Mouse (Mus musculus): ENCODE results near the gene Smad9. TPM values are rescaled to one million over a fixed set of nuclear protein-coding genes. Genes with fewer than 3 reads are reported as not detected.
A peak's percentile ranks its signal among the peaks of the same experiment; 100 is the strongest.

The Smad9 gene
- 0.06 TPM in 1 of 2 replicates, not detected in the other for polyA plus RNA-seq (2015; fragmentation: Nextera tagmentation; extraction: Ambion mirVana)

GRCm38 (mm10) chr3:54755145-54756041 is at the start of gene Smad9:
Gene Smad9 (plus strand): TSS chr3:54755582.
- 2% methylated on average over 65 of the region's 66 CpGs for WGBS (ENCODE audit: insufficient replicate concordance)
- H3K36me3 ChIP-seq (replicated peaks) = peaks cover 10% of the 10 kb centered on the region; the same call in 1 of the 2 replicates
- peak; percentile 28 for ATAC-seq (ENCODE audit: insufficient read depth)
- peak within 1 kb of the TSS; percentile 72 for H3K4me2 ChIP-seq
- no peak within 1 kb of the TSS for H3K9ac ChIP-seq
- H3K27ac ChIP-seq (replicated peaks) = no peak within 1 kb of the TSS
- H3K27me3 ChIP-seq = peaks cover 35% of the 10 kb centered on the region
- H3K4me1 ChIP-seq (replicated peaks) = peaks cover 1% of the 10 kb centered on the region; the same call in 1 of the 2 replicates
- H3K9me3 ChIP-seq (replicated peaks) = no peaks in the 10 kb centered on the region
- H3K4me3 ChIP-seq (replicated peaks) = peak within 1 kb of the TSS; percentile 50

- peaks cover 82% of the 10 kb centered on the region for H3K36me3 ChIP-seq (replicated peaks)
These were observed 46.4 kb upstream of the Smad9 start for GRCm38 (mm10) chr3:54708972-54709371.

DNA sequence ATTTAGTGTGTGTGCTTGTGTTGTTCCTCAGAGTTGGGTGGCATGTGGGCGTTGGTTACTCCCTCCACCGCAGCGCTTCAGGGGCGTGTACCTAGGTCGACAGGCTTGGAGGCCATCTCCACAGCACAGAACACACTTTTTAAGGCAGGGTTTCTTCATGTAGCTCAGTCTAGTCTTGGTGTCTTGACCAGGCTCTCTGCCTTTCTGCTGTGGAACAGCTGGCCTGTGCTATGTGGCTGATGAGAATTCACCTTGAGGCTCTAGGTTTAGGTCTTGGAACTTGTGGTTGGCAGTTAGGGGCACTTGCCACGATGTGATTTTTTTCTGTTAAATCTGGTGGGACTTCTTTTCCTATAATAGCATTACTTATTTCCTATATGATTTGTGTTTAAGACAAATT is 41.1 kb upstream of the Smad9 start, which contains the start of gene Gm21958:
Gene Gm21958 (minus strand): TSS at position 101 of the 400 bp plus-strand sequence.
- no peak within 1 kb of the TSS for H3K9ac ChIP-seq

More at GRCm38 (mm10) chr3:54708972-54709371, 46.4 kb upstream of the Smad9 start:
- Histone ChIP-seq H3K27me3 (no peaks in the 10 kb centered on the region), H3K4me3 (replicated peaks) (no peak overlapping the region), H3K27ac (replicated peaks) (no peak overlapping the region), H3K4me2 (no peak overlapping the region), H3K4me1 (replicated peaks) (no peaks in the 10 kb centered on the region), H3K9me3 (replicated peaks) (no peaks in the 10 kb centered on the region), H3K9ac (no peak overlapping the region)
- 65% methylated on average over 9 of the region's 9 CpGs for WGBS (ENCODE audit: insufficient replicate concordance)
- ATAC-seq (ENCODE audit: insufficient read depth) = no peak

DNA sequence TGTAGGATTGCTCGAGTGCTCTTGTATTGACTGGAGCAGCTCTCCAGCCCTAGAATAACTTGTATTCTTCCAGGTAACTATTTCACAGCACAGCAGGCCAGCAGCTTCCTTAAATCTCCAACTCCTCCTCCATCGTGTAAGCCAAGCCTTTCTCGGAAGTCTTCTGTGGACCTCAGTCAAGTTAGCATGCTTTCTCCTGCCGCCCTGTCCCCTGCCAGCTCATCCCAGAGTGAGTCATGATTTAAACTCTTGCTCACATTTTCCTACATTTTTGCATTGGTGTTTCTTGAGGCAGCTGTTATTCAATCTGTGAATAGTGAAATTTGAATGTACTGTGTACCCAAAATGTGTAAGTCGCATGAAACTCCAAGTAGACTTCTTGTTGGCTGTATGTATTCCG is 39.9 kb upstream of the Smad9 start:
- Histone ChIP-seq H3K9me3 (replicated peaks) (no peaks in the 10 kb centered on the region), H3K4me2 (no peak overlapping the region), H3K4me3 (replicated peaks) (no peak overlapping the region), H3K27ac (replicated peaks) (no peak overlapping the region), H3K36me3 (replicated peaks) (peaks cover 73% of the 10 kb centered on the region), H3K4me1 (replicated peaks) (no peaks in the 10 kb centered on the region), H3K9ac (no peak overlapping the region), H3K27me3 (no peaks in the 10 kb centered on the region)
- WGBS (ENCODE audit: insufficient replicate concordance) = 85% methylated on average over 6 of the region's 6 CpGs
- no peak for ATAC-seq (ENCODE audit: insufficient read depth)

More for the DNA sequence above, 41.1 kb upstream of the Smad9 start, which contains the start of gene Gm21958:
- no peak within 1 kb of the TSS for H3K27ac ChIP-seq (replicated peaks)
- no peaks in the 10 kb centered on the region for H3K4me1 ChIP-seq (replicated peaks)
- H3K36me3 ChIP-seq (replicated peaks) = peaks cover 79% of the 10 kb centered on the region
- ATAC-seq (ENCODE audit: insufficient read depth) = no peak
- 70% methylated on average over 6 of the region's 6 CpGs for WGBS (ENCODE audit: insufficient replicate concordance)
- no peak within 1 kb of the TSS for H3K4me3 ChIP-seq (replicated peaks)
- no peaks in the 10 kb centered on the region for H3K27me3 ChIP-seq
- H3K9me3 ChIP-seq (replicated peaks) = no peaks in the 10 kb centered on the region
- no peak within 1 kb of the TSS for H3K4me2 ChIP-seq

- Histone ChIP-seq H3K27ac (replicated peaks) (no peak overlapping the region), H3K4me3 (replicated peaks) (no peak overlapping the region), H3K36me3 (replicated peaks) (peaks cover 72% of the 10 kb centered on the region), H3K9ac (no peak overlapping the region), H3K9me3 (replicated peaks) (no peaks in the 10 kb centered on the region), H3K27me3 (no peaks in the 10 kb centered on the region), H3K4me1 (replicated peaks) (no peaks in the 10 kb centered on the region), H3K4me2 (no peak overlapping the region)
- ATAC-seq (ENCODE audit: insufficient read depth) = no peak
- WGBS (ENCODE audit: insufficient replicate concordance) = 78% methylated on average over 6 of the region's 6 CpGs
These were observed 38.0 kb upstream of the Smad9 start for GRCm38 (mm10) chr3:54717348-54717747.

DNA sequence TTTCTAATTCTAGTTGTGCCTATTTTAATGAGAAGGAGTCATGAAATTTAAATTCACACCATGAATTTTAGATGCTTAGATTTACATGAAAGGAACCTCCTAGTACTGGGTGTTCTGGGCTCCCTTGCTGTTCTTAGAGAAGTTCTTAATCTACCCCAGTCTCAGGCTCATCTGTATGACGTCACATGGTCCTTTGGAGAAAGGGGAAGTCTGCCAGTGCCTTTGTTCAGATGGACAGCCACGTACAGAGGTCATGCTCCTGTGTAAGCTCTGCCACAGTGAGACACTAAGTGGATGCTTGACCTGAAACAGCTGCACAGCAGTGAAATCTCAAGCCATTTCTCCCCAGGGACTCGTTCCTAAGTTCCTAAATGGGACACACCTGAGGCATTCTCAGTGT is 36.4 kb upstream of the Smad9 start:
- 47% methylated on average over 3 of the region's 3 CpGs for WGBS (ENCODE audit: insufficient replicate concordance)
- ATAC-seq (ENCODE audit: insufficient read depth) = no peak

GRCm38 (mm10) chr3:54723741-54724500 is 31.5 kb upstream of the Smad9 start:
- Histone ChIP-seq H3K9me3 (replicated peaks) (no peaks in the 10 kb centered on the region), H3K27ac (replicated peaks) (no peak overlapping the region), H3K9ac (no peak overlapping the region), H3K4me2 (no peak overlapping the region), H3K27me3 (no peaks in the 10 kb centered on the region), H3K36me3 (replicated peaks) (peaks cover 71% of the 10 kb centered on the region), H3K4me3 (replicated peaks) (no peak overlapping the region), H3K4me1 (replicated peaks) (peaks cover 16% of the 10 kb centered on the region)
- ATAC-seq (ENCODE audit: insufficient read depth) = no peak
- 52% methylated on average over 10 of the region's 10 CpGs for WGBS (ENCODE audit: insufficient replicate concordance)

More for the DNA sequence above, 36.4 kb upstream of the Smad9 start:
- Histone ChIP-seq H3K4me3 (replicated peaks) (no peak overlapping the region), H3K9ac (no peak overlapping the region), H3K9me3 (replicated peaks) (no peaks in the 10 kb centered on the region), H3K4me1 (replicated peaks) (peaks cover 12% of the 10 kb centered on the region), H3K27me3 (no peaks in the 10 kb centered on the region), H3K4me2 (no peak overlapping the region), H3K27ac (replicated peaks) (no peak overlapping the region), H3K36me3 (replicated peaks) (peaks cover 81% of the 10 kb centered on the region)

DNA sequence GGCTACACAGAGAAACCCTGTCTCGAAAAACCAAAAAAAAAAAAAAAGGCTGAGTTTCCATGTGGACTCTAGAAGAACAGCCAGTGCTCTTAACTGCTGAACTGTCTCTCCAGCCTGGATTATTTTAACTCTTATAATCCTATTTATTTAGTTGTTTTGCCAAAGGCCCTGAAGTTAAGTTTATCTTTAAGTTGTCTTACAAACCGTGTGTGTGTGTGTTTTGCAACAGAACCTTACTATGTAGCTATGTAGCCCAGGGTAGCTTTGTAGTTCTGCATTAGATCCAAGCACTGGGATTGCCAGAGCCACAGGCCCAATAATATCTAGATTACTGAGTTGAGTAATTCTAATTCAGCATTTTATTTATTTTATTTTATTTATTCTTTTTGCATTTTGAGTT is 30.0 kb upstream of the Smad9 start:
- H3K9ac ChIP-seq = no peak overlapping the region
- peaks cover 16% of the 10 kb centered on the region for H3K4me1 ChIP-seq (replicated peaks)
- H3K4me2 ChIP-seq = no peak overlapping the region
- 63% methylated on average over 2 of the region's 2 CpGs for WGBS (ENCODE audit: insufficient replicate concordance)
- no peaks in the 10 kb centered on the region for H3K9me3 ChIP-seq (replicated peaks)
- H3K27me3 ChIP-seq = no peaks in the 10 kb centered on the region
- H3K27ac ChIP-seq (replicated peaks) = no peak overlapping the region
- peaks cover 79% of the 10 kb centered on the region for H3K36me3 ChIP-seq (replicated peaks)
- no peak overlapping the region for H3K4me3 ChIP-seq (replicated peaks)
- ATAC-seq (ENCODE audit: insufficient read depth) = no peak

DNA sequence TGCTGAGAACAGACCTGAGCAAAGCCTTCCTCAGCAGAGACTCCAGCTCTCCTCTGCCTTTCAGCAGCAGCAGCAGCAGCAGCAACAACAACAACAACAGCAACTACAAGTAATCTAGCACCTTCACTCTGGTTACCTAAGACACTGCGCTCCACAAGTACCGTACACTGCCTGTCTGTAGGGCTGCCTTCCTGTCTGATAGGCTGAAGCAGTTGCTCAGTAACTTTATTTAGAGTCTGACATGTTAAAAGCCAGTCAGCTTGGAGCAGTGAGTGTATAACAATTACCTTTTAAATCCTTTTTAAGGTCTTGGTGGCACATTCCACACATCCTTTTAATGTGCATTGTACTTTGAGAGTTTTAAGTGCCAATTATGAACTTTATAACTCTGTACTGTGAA is 27.8 kb upstream of the Smad9 start:
- H3K36me3 ChIP-seq (replicated peaks) = peaks cover 81% of the 10 kb centered on the region
- WGBS (ENCODE audit: insufficient replicate concordance) = 85% methylated on average over 2 of the region's 2 CpGs
- no peaks in the 10 kb centered on the region for H3K27me3 ChIP-seq
- H3K4me3 ChIP-seq (replicated peaks) = no peak overlapping the region
- H3K9me3 ChIP-seq (replicated peaks) = no peaks in the 10 kb centered on the region
- no peak overlapping the region for H3K27ac ChIP-seq (replicated peaks)
- H3K4me2 ChIP-seq = no peak overlapping the region
- no peak for ATAC-seq (ENCODE audit: insufficient read depth)
- H3K9ac ChIP-seq = no peak overlapping the region
- peaks cover 22% of the 10 kb centered on the region for H3K4me1 ChIP-seq (replicated peaks)

GRCm38 (mm10) chr3:54728100-54728499 is 27.3 kb upstream of the Smad9 start:
- peaks cover 81% of the 10 kb centered on the region for H3K36me3 ChIP-seq (replicated peaks)

DNA sequence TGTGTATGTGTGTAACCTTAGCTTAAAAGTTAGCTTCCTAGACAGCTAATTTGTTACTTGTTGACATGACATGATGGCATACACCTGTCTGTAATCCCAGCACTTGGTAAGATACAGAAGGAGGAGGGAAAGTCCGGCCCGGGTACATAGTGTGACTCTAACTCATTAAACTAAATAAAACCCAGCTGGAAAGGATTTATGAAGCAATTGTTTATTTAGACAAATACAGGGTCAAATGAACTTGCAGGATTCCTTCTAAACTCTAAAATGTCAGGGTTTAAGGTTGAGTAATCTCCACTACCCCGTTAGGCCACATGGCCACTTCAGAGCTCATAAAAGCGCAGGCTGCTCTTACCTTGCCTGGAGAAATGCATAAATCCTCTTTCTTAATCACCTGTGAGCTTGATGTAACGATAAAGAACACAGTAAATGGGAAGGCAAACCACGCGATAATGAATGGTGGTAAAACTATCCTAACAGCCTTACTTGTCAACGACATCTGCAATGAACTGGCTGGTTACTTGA is 23.7 kb upstream of the Smad9 start:
- Histone ChIP-seq H3K9ac (no peak overlapping the region), H3K4me3 (replicated peaks) (no peak overlapping the region), H3K27me3 (no peaks in the 10 kb centered on the region), H3K4me1 (replicated peaks) (peaks cover 30% of the 10 kb centered on the region), H3K27ac (replicated peaks) (no peak overlapping the region), H3K36me3 (replicated peaks) (peaks cover 66% of the 10 kb centered on the region), H3K9me3 (replicated peaks) (no peaks in the 10 kb centered on the region), H3K4me2 (no peak overlapping the region)
- WGBS (ENCODE audit: insufficient replicate concordance) = 84% methylated on average over 8 of the region's 8 CpGs
- ATAC-seq (ENCODE audit: insufficient read depth) = no peak

More at GRCm38 (mm10) chr3:54728100-54728499, 27.3 kb upstream of the Smad9 start:
- Histone ChIP-seq H3K4me2 (no peak overlapping the region), H3K4me3 (replicated peaks) (no peak overlapping the region), H3K9me3 (replicated peaks) (no peaks in the 10 kb centered on the region), H3K9ac (no peak overlapping the region), H3K27me3 (no peaks in the 10 kb centered on the region), H3K27ac (replicated peaks) (no peak overlapping the region), H3K4me1 (replicated peaks) (peaks cover 24% of the 10 kb centered on the region)
- WGBS (ENCODE audit: insufficient replicate concordance) = 81% methylated on average over 6 of the region's 6 CpGs
- ATAC-seq (ENCODE audit: insufficient read depth) = no peak

Measured in liver, embryonic 15.5 days (tissue).